Mouse (Mus musculus): ENCODE measurements around the gene Gse1.

Gene Gse1

DNA sequence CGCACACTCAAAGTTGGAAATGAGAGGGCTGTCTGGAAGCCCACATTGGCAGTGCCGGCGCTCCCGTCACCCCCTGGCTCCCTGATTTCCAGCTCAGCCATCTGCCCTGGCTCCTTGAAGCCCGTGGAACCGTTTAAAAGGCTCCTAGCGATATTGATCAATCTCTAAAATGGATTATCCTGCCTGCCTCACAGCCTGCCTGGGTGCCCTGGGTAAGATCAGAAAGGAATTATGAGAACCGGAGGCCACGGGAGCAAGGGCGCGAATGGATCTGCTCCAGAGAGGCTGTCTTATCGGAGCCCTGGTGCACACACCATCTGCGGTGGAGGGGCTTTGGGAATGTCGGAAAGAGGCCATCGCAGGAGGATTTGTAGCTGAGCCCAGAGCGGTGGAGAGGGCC is 244.0 kb downstream of the Gse1 start:
- DNase-seq (ENCODE audit: low read depth in 1 of 2, low spot score in 2 of 2), result no peak

DNA sequence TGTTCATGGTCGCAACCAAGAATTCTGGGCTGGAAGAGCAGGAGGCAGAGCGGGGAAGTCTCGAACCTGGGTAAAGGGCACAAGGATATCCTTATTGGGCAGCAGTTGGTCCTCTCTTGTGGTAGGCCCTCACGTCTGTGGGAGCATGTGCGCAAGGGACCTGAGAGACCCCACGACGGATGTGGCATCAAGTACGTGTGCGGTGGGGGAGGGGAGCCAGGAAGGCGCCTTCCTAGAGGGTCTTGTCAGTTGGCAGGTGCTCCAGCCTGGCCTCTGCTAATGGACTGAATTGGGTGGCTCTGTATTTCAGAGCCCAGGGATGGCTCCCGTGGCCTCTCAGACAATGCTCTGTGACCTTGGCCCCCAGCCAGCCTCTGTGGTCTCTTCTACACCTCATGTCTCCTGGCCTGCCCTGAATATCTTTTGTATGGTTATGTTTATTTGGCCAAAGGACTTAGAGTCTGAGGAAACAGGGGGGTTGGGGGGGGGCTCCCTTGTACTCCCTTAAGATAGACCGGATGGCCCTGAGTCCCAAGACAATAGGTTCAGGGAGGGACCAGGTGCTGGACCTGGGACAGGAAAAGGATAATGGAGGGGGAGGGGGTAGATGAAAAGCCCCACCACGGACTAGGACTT is 245.6 kb downstream of the Gse1 start:
- no peak for DNase-seq (ENCODE audit: low read depth in 1 of 2, low spot score in 2 of 2)

DNA sequence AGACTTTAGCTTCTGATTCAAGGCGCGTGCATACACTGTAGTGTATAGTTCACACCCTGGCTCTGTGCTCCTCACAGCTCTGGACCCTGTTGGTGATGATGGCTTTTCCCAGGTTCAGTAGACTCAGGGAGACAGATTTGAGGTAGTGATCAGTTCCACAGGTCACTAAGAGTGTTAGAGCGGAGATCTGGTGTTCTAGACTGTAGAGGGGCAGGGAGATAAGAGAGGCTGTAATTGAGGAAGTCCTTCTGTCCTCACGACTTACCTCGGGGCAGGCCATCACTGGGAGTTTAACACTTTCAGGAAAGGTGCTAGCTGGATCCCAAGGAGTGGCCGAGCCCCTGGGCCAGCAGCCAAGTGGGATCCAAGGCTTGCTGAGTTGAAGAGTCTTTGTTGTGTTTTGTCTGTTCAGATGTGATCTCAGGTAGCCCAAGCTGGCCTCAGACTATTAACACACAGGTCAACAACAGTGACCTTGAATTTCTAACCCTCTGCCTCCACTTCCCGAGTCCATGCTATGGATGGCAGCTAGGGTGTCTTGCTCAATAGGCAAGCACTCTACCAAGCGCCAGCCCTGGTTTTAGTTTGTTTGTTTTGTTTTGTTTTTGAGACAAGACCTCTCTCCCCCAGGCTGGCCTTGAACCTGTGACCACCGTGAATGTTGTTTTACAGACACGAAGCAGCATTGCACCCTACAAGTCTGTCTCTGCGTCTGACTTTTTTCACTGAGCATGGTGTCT is 246.4 kb downstream of the Gse1 start:
- DNase-seq (ENCODE audit: low read depth in 1 of 2, low spot score in 2 of 2), result no peak

DNA sequence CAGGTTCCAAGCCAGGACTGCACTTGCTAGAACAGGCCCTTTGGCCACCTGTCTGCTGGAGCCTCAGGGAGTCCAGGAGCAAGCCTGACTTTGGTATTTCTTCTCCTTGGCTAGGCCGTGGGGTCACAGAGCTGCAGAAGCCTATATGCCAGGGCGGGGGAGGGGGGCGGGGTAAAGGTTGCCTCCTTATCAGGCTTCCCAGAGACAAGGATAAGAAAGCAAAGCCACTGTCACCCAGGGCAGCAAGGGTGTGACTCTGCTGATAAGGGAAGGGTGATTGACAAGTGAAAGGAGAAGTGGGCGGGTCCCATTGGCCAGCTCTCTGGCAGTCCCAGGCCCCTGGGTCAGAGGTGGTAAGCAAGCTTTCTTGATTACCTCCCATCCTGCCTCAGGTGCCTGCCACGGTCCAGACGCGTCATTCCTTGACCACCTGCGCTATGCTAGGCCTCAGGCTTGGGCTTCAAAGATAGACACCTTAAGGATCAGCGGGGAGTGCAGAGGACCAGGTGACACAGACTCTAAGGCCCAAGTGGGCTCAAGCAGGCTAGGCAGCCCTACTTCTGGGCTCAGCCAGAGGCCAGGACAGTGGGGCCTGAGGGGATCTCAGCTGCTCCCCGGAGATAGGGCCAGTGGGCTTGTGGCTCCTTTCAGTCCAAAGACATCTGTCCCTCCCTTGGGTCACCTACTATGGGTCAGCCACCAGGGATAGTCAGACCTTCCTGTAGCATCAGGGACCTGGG is 247.4 kb downstream of the Gse1 start:
- DNase-seq (ENCODE audit: low read depth in 1 of 2, low spot score in 2 of 2), result no peak

DNA sequence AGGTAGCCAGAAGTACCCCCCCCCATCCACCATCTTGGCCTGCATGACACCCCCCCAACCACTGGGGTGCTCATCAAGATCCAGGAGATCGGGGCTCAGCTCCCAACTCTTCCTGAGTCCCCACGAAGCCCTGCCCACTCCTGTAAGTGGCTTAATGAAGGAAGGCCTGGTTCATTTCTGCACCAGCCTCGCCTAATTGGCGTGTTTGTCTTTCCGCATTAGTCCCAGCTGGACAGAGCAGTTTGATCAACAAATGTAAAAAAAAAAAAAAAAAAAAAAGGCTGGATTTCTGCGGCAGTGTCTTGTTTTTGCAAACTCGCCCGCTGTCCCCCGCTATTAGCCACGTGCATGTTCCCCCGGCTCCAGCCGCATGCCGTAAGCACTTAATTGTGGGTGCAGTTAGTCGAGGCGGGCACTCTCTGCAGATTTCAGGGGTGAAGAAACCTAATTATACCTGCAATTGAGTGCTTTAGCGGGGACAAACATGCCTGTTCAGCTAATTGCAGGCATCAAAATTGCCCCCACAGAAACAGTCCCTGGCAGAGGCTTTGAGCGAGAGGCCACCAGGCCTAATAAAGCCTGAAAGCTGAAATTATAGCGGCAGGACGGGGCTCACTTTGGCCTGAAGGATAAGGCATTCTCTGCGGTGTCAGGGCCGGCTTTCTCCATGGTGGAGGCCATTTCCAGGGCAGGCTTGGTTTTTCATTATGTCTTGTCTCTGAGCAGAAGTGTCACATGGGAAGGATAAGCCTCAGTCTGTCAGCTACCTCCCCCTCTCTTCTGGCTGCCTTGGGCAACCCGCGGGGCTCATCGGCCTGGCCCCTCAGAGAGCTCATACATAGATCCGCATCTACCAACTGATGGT is 248.7 kb downstream of the Gse1 start:
- no peak for DNase-seq (ENCODE audit: low read depth in 1 of 2, low spot score in 2 of 2)

DNA sequence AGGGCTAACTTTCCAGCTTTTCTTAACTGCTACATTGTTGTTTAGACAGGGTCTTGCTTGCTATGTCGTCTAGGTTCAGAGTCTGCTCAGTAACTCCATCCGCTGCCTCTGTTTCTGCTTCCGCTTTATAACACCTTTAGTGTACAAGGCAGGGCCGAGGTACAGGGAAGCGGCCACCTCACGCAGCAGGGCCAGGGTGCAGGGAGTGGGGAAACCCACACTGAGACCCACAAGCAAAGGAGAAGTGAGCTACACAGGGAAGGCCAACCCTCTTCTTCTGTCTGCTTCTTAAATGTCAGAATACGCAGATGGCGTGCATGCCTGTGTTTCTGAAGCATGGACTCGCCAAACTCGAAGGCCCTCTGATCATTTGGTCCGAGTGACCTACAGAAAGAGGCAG is 250.5 kb downstream of the Gse1 start:
- DNase-seq (ENCODE audit: low read depth in 1 of 2, low spot score in 2 of 2), result no peak

DNA sequence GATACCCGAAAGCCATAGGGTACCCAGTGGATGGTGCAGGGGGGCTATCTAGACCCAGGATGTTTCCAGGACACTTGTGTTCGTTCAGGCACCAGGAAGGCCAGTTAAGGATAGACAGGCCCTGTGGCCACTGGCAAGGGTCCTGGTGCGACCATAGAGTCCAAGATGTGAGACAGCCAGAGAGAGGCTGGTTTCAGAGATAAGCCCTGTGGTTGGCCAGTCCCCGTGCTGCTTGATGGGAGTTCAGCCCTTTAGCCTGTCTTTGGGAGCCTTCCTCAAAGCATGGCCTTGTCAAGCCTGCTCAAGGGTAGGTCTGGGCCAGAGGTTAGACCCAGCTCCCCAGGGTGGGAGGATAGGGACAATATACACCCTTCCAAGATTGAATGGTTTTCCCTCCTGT is 251.4 kb downstream of the Gse1 start:
- DNase-seq (ENCODE audit: low read depth in 1 of 2, low spot score in 2 of 2), result no peak

DNA sequence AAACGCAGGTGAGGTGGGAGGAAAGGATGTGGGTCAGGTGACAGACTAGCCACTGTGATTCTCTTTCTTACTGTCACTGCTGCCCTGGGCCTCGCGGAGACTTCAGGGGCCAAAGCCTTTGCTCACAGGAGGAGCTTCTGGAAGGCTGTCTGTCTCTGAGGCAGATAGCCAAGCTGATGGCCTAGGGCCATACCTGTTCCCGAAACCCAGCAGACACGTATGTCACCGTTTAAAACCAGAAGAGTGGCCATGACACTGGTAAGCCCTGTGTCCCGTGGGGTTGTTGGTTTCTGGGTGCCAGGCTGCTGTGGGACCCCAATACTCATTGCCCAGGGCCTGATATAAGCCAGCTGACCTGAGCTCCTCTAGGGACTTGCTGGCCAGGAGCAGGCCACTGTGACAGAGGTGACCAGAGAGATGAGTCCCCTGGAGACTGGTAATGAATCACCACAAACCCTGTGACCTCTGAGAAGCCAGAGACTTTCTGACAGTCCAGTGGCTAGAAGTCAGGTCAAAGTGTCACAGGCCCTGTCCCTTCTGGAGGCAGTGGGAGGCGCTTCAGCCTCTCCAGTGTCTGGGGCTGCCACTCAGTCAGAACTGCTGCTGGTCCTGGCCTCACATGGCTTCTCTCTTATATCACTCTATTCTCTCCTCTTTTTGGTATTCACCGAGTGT is 253.9 kb downstream of the Gse1 start:
- no peak for DNase-seq (ENCODE audit: low read depth in 1 of 2, low spot score in 2 of 2)

DNA sequence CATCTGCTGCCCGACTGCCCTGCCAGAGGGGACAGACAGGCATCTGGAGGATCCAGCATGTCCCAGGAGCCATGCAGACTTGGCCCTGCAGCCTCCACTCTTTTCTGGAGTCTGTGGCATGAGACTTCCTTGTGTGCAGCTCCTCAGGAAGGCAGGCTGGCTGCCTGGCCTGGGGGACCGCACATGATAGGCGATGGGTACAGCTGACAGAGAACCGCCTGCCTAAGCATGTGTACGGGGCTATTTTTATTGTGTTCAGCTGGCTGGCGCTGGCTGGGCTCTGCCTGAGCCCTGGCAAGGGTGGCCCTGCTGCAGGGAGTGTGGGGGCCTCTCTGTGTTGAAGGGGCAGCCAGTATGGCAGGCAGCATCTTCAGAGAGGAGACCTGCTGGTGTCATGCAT is 256.2 kb downstream of the Gse1 start:
- DNase-seq (ENCODE audit: low read depth in 1 of 2, low spot score in 2 of 2), result no peak

DNA sequence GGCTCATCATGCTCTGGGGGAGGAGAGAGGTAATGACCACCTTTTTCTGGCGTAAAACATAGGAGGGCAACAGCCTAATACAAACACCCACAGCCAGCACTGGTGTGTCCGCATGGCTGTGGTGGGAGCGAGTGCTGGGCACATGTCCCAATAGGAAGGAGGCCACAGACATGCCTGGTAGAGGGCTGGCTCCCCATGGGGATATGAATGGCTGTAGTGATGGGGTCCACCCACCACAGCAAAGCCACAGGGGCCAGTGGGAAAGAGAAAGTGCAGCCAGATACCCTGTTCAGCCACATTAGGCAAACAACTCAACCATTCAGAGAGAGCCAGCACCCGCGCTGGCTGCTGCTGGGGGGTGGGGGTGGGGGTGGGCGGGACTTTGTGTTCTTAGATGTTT is 256.9 kb downstream of the Gse1 start:
- DNase-seq (ENCODE audit: low read depth in 1 of 2, low spot score in 2 of 2), result no peak

DNA sequence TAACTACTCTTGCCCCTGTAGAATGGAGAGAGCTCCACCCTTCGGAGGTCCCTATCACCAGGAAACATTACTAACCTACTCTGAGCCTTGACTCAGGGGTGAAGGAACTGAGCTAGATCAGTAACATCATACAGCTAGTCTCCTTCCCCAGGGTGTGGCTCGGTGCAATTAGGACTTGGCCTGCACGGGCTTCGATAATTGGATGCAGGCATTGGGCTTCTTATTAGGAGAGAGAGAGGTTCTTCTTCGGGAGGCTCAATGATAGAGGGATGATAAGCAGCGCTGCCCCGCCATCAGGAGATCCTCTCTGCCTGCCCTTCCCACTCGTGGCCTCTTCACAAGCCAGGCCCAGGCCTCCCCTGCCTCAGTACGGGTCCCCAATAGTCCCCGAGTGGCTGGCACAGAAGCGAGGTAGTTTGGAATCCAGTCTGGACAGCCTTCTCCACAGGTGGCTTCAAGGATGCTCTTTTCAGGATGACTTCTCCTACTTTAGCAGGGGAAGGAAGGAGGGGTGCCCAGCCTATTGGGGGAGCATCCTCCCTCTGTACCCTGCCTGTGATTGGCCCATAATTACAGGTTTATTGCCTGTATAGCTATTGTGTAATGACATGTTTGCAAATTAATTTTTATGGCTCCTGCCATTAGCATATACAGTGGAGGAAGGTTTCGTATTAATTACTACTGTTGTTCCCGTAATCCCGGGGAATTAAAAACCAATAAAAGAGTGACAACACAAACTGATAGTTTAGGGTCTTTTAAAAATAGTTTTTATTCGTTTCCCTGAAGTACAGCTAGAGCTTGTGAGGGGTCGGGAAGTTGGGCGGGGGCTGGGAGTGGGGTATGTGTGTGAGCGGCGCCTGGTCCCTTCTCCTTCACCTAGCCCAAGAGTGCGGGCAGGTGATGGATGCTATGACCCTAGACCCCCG is 257.6 kb downstream of the Gse1 start:
- DNase-seq (ENCODE audit: low read depth in 1 of 2, low spot score in 2 of 2), result no peak

DNA sequence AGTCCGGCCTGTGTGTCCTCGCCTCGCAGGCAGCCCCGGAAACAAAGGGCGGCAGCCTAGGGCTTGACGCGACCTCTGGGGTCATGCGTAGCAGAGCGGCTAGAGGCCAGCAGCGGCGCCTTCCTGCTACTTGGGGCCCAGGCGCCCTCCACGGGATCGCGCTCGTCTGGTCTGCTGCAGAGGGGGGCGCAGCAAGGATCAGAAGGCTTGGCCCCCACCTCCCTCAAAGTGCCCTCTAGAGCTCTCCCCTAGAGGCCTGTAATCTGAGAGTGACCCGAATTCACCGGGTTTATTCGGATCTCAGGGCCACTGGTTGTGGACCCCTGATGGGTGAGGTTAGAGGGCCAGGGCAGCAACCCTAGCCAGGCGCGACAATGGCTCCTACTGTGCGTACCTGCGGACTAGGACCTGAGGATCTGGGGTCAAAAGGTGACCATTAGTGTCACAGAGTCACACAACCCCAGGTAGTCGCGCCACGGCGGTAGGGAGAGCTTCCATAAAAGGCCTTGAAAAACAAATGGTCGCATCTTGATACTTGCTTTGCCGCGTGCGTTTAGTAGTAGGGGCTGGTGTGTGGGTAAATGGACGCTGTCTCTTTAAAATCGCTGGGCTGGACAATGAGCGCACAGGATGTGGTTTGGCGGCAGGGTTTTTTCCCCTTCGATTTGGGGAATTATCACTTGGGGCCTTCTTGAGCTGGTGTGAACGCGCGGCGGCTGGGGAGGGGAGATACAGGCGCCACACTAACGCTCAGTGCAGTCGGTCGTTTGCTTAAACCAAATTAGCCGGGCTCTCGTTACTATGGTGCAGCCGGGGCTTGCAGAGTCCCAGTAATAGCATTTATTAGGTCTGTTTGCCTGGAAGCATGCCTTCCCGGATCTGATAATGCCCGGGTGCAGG is 258.5 kb downstream of the Gse1 start:
- DNase-seq (ENCODE audit: low read depth in 1 of 2, low spot score in 2 of 2), result peak in 1 of 2 experiments; percentile 57

DNA sequence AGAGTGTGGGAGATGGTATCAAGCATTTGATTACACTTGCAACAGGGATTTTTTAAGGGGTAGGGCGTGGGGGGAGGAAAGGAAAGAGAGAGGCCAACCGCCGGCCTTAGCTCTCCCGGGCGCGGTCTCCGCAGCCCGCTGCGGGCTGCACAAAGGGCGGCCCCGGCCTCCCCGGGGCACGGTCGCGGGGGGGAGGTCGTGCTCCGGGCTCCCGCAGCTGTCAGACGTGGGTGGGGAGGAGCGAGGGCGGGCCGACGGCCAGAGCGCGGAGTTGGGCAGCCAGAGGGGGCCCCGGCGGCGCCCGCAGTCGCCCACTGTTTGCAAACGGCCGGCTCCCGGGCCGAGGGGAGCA is 259.1 kb downstream of the Gse1 start:
- DNase-seq (ENCODE audit: low read depth in 1 of 2, low spot score in 2 of 2), result no peak

DNA sequence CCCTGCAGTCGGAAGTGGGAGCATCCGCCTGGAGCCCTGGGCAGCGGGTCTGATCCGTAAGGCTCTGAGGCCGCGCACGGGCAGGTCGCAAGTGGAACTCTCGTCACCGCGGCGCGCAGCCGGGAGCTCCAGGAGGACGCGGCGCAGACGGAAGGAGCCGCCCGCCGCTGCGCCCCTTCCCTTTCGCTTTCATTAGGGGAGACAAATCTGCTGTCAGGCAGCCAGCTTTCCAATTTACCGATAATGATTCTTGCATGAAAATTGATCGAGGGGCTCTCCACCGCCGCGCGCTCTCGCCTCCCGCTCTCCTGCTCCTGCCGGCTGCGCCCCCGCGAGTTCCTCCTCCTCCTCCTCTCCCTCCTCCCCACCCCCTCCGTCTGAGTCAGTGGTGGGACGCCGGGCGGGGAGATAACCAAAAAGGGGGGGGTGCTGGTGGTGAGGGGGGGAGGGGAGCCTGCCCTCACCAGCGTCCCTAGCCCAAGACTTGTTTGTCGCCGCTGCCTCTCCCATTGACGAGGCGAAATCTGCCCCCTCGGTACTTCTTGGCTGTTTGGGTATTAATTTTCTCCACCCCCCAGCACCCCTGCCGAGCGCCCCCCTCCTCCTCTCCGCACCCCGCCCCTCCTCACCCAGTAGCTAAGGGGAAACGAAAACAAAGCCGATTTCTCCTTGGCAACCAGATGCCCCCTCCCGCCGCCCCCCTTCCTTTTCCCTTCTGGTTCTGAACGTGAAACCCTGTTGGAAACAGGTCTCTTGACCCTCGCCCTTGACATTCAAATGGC is 259.7 kb downstream of the Gse1 start:
- DNase-seq (ENCODE audit: low read depth in 1 of 2, low spot score in 2 of 2), result peak in 1 of 2 experiments; percentile 38

DNA sequence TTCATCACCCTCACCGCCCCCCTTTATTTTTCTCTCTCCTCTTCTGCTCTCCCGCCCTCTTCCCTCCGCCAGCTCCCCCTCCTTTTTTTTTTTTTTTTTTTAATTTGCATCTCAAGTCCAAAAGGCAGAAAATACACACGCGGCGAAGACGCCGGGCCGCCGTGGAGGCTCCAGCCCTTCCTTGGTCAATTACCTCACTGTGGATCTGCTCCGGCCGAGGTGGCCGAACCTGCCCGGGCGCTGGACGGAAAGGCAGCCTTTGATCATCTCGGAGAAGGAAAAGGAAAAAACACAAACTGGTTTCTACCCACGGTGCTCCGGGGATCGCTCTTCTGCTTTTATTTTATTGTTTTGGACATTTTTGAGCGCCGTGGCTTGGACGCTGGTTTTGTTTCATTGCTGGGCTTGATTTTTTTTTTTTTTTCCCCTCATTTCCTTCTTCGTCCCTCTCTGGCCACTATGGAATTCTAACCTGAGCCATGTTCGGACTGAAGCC is 260.4 kb downstream of the Gse1 start:
- no peak for DNase-seq (ENCODE audit: low read depth in 1 of 2, low spot score in 2 of 2)

DNA sequence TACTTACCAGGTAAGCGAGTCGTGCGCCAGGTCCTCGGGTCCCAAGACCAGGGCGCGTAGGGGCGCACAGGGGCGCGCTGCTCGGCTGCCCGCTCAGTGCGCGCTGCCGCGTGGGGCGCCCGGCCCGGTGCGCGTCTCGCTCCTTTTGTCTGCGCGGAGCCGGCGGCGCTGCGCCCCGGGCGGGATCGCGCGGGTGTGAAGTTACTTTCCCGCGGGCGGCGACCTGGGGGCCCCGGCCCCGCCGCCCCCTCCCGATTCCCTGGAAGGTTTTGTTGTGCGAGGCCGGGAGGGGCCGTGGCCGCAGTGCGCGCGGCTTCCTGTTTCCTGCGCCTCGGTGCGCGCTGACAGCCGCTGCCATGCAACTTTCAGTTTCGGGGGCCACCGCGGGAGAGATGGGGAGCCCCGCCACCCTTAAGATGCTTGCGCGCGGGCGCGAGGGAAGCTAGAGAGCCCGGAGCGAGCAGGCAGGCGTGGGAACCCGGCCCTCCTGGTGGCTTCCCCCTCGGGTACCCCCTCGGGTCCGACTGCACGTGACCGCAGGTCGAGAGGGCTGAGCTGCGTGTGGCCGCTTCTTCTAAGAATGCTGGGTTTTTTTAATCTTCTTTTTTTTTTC is 261.0 kb downstream of the Gse1 start:
- peak; percentile 54 to 78 for DNase-seq (ENCODE audit: low read depth in 1 of 2, low spot score in 2 of 2)

DNA sequence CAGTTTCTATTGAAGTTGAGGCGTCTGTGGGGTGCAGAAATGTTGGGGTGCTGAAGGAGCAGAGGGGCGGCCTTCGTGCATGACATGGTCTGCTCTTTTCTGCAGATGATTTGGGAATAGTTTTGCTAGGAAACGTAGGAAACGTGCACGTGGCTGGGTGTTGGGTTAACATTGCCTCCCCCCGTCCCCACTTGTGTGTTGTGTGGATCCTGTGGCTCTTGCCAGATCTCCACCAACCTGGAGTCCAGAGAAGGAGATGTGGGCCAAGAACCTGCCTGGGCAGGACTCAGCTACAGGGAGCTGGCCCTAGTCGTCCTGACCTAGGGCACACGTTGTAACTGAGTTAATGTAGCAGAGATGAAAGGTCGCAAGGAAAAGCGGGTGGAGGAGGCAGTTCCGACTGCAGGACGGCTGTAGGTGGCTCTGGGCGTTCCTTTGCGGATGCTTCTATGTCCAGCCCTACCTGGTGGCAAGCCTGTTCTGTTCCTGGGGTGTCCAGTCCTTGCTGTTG is 261.6 kb downstream of the Gse1 start:
- DNase-seq (ENCODE audit: low read depth in 1 of 2, low spot score in 2 of 2), result no peak
